Mouse (Mus musculus) olfactory bulb, adult 2 months (tissue): ENCODE data around the gene Pltp.
"Not testable (repeated sequence)": the region's sequence is repeated elsewhere in the genome, so short reads cannot be mapped to it uniquely, and the experiment has no call there.

Experiments
- CTCF ChIP-seq: fragments of 200-500 bp; IDR thresholded peaks from 2 replicates; pipeline ENCODE4 v1.5.1; 2012; ENCODE audit warnings: low read depth, mild to moderate bottlenecking, low read length, moderate library complexity; ENCODE audit not compliant: insufficient read depth
- POLR2A ChIP-seq: fragments of 200-500 bp; IDR thresholded peaks from 2 replicates; pipeline ENCODE4 v1.6.1; 2012; ENCODE audit warnings: mild to moderate bottlenecking, low read depth, low read length, moderate library complexity; ENCODE audit not compliant: insufficient read depth

DNA sequence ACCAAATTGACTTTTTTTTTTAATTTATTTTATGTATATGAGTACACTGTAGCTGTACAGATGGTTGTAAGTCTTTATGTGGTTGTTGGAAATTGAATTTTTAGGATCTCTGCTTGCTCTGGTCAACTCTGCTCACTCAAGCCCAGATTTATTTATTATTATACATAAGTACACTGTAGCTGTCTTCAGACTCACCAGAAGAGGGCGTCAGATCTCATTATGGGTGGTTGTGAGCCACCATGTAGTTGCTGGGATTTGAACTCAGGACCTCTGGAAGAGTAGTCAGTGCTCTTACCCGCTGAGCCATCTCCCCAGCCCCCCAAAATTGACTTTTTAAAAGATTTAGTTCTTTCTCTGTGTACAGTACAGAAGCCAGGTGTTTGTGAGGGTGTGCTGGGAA is 18.1 kb upstream of the Pltp start:
- not testable (repeated sequence) for TF ChIP-seq POLR2A, CTCF
